Mouse (Mus musculus) heart, adult 2 months (tissue): ENCODE data around the gene Mdc1. TPM values are rescaled to one million over a fixed set of nuclear protein-coding genes. Genes with fewer than 3 reads are reported as not detected.

Experiments
- DNase-seq, 2 experiments: peaks; one replicate each; pipeline ENCODE4 v3.0.0; 2021
- H3K27ac ChIP-seq: fragments of 200-600 bp; 2 replicates; pipeline ENCODE4 v1.8.1; 2022
- H3K27me3 ChIP-seq: fragments of 200-500 bp; 2 replicates; pipeline ENCODE4 v1.6.1; 2012; ENCODE audit warnings: mild to moderate bottlenecking, low read length, inconsistent platforms, mixed read lengths; ENCODE audit not compliant: control insufficient read depth, insufficient read depth
- H3K36me3 ChIP-seq: fragments of 200-500 bp; 2 replicates; pipeline ENCODE4 v1.6.1; 2012; ENCODE audit warnings: low read length, inconsistent platforms; ENCODE audit not compliant: control insufficient read depth, insufficient read depth
- H3K4me1 ChIP-seq: fragments of 200-500 bp; 2 replicates; pipeline ENCODE4 v1.6.1; 2011; ENCODE audit warnings: low read length; ENCODE audit not compliant: control insufficient read depth, insufficient read depth
- H3K4me3 ChIP-seq: fragments of 200-600 bp; 2 replicates; pipeline ENCODE4 v1.8.1; 2022
- H3K79me2 ChIP-seq: fragments of 200-500 bp; replicated peaks from 2 replicates; pipeline ENCODE4 v1.6.1; 2012; ENCODE audit warnings: mild to moderate bottlenecking, inconsistent platforms, low read length, moderate library complexity, mixed read lengths; ENCODE audit not compliant: control insufficient read depth, insufficient read depth
- H3K9ac ChIP-seq: fragments of 200-500 bp; 2 replicates; pipeline ENCODE4 v1.6.1; 2012; ENCODE audit warnings: low read depth, mild to moderate bottlenecking, control low read depth, inconsistent platforms, low read length, mixed read lengths
- CTCF ChIP-seq: fragments of 200-600 bp; IDR thresholded peaks from 2 replicates; pipeline ENCODE4 v1.8.1; 2022; ENCODE audit warnings: antibody characterized with exemption, mild to moderate bottlenecking, moderate library complexity
- EP300 ChIP-seq: fragments of 200-500 bp; IDR thresholded peaks from 2 replicates; pipeline ENCODE4 v1.6.1; 2011; ENCODE audit warnings: low read depth, low read length, control low read depth; ENCODE audit not compliant: insufficient read depth
- POLR2A ChIP-seq: fragments of 200-500 bp; IDR thresholded peaks from 2 replicates; pipeline ENCODE4 v1.6.1; 2011; ENCODE audit warnings: mild to moderate bottlenecking, low read depth, low read length, control low read depth; ENCODE audit not compliant: insufficient read depth
- WGBS: fragments of 180-500 bp; shearing (Covaris S2); methylation state at CpG from one replicate; pipeline ENCODE4 v1.1.7; 2018; 5-methylcytosine and 5-hydroxymethylcytosine counted together
- intact Hi-C: fragments of 180-260 bp; cut with DNase I; formaldehyde crosslinking; loops from one replicate; pipeline ENCODE4 v1.15.1; 2025
- microRNA-seq, 2 experiments: library from miRNA; unstranded; fragments of <30 nt; microRNA quantifications; one replicate each; pipeline ENCODE4 v1.2.0; 2021
- polyA plus RNA-seq: library from polyadenylated mRNA; depleted of rRNA; stranded (reverse); fragments of >200 nt; gene quantifications from 2 replicates; pipeline ENCODE4 v1.2.3, GENCODE M21; 2012; rRNA removed
- total RNA-seq, 2 experiments: library from RNA; stranded (reverse); gene quantifications; 2 replicates each; pipeline ENCODE4 v1.2.3; 2021

Mdc1 gene
- total and polyA plus RNA-seq, 3 experiments = 4.2 to 13.3 (median 13.2) TPM

DNA sequence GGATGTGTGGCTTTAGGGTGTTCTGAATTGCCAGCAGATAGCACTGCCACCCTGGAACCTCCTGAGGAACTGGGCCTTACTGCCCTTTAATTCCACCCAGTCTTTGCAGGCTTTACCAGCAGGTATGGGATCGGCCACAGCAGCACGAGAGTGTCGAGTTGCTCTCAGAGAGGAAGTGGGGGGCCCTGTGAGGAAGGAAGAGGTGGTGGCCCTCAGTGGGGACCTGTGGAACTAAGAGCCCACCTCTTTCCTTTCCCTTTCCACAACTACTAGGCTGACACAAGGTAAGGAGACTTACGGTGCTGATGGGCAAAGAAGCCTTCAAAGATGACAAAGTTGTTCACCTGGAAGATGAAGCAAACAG, 62.7 kb downstream of the Mdc1 start:
- no peak for TF ChIP-seq CTCF
- TF ChIP-seq POLR2A = no peak
- no peak for TF ChIP-seq EP300
- 33% methylated on average over 4 of the region's 4 CpGs for WGBS
- Histone ChIP-seq H3K4me3 (no peak overlapping the region), H3K36me3 (no peaks in the 10 kb centered on the region), H3K9ac (no peak overlapping the region), H3K27me3 (no peaks in the 10 kb centered on the region), H3K79me2 (no peaks in the 10 kb centered on the region), H3K4me1 (peaks cover 2% of the 10 kb centered on the region; the same call in 1 of the 2 replicates), H3K27ac (peak overlapping the region; percentile 40)
- intact Hi-C loops = no loop called here
- DNase-seq = no peak

- Histone ChIP-seq H3K4me3 (no peak overlapping the region), H3K9ac (no peak overlapping the region), H3K27ac (no peak overlapping the region), H3K27me3 (no peaks in the 10 kb centered on the region), H3K79me2 (no peaks in the 10 kb centered on the region), H3K36me3 (no peaks in the 10 kb centered on the region), H3K4me1 (peaks cover 2% of the 10 kb centered on the region)
- 94% methylated on average over 1 of the region's 1 CpGs for WGBS
- intact Hi-C loops = no loop called here
- no peak for DNase-seq
- no peak for TF ChIP-seq POLR2A
- TF ChIP-seq EP300 = no peak
- no peak for TF ChIP-seq CTCF
Observed at GRCm38 (mm10) chr17:35905587-35905986, 64.3 kb downstream of the Mdc1 start.

DNA sequence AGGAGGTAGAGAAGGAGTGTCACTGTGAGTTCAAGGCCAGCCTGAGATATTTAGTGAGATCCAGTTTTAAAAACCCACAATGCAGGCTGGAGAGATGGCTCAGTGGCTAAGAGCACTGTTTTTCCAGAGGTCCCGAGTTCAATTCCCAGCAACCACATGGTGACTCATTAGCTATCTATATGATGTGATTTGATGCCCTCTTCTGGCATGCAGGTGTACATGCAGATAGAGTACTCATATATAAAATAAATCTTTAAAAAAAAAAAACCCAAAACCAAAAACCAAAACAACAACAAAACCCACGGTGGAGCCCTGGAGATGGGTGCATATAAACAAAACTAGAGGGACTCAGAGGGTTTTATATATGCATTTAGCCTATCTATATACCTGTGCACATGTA, 66.3 kb downstream of the Mdc1 start:
- TF ChIP-seq EP300 = no peak
- TF ChIP-seq CTCF = peak; percentile 53
- Histone ChIP-seq H3K36me3 (no peaks in the 10 kb centered on the region), H3K79me2 (no peaks in the 10 kb centered on the region), H3K9ac (no peak overlapping the region), H3K4me1 (peaks cover 2% of the 10 kb centered on the region), H3K4me3 (no peak overlapping the region), H3K27ac (no peak overlapping the region), H3K27me3 (no peaks in the 10 kb centered on the region)
- intact Hi-C loops = loop anchor here (2.0 kb wide), 1 partner anchor 77 kb away; no protein-coding TSS in a partner anchor
- no peak for DNase-seq
- 66% methylated on average over 2 of the region's 2 CpGs for WGBS

Small RNA genes lying within 50 kb of the gene (microRNA-seq; reads per million reads assigned to microRNA genes)
- 0.39 to 0.56 reads per million in 2 experiments for gene Gm28033

Other genes with a start within 250 kb of the Mdc1 start
- not detected for gene Sfta2, start 240.0 kb upstream of the Mdc1 start, total RNA-seq
- 0.47 TPM in 1 of 2 replicates, not detected in the other for gene Sfta2, start 240.0 kb upstream of the Mdc1 start, polyA plus RNA-seq
- gene Gm9573, start 214.9 kb upstream of the Mdc1 start, total RNA-seq = not detected
- not detected in 2 replicates for gene Gm9573, start 214.9 kb upstream of the Mdc1 start, polyA plus RNA-seq
- not detected for gene Mucl3, start 197.8 kb upstream of the Mdc1 start, total RNA-seq
- not detected in 2 replicates for gene Mucl3, start 197.8 kb upstream of the Mdc1 start, polyA plus RNA-seq
- 10 to 100 TPM; 26.6 to 28.3 TPM for gene Vars2, start 173.9 kb upstream of the Mdc1 start, total RNA-seq
- 19.3 and 20.3 TPM in 2 replicates for gene Vars2, start 173.9 kb upstream of the Mdc1 start, polyA plus RNA-seq
- gene Gtf2h4, start 167.8 kb upstream of the Mdc1 start, total RNA-seq = 10 to 100 TPM; 15.0 to 20.6 TPM
- 19.2 and 21.0 TPM in 2 replicates for gene Gtf2h4, start 167.8 kb upstream of the Mdc1 start, polyA plus RNA-seq
- 10 to 100 TPM; 25.9 to 30.6 TPM for gene Ddr1, start 136.9 kb upstream of the Mdc1 start, total RNA-seq
- gene Ddr1, start 136.9 kb upstream of the Mdc1 start, polyA plus RNA-seq = 24.4 and 27.6 TPM in 2 replicates
- gene Ier3, start 19.8 kb upstream of the Mdc1 start, total RNA-seq = 10 to 100 TPM; 15.6 to 37.0 TPM
- 30.9 and 33.1 TPM in 2 replicates for gene Ier3, start 19.8 kb upstream of the Mdc1 start, polyA plus RNA-seq
- 100 to 1,000 TPM; 133 to 148 TPM for gene Flot1, start 18.3 kb upstream of the Mdc1 start, total RNA-seq
- gene Flot1, start 18.3 kb upstream of the Mdc1 start, polyA plus RNA-seq = 138 and 144 TPM in 2 replicates
- gene Tubb5, start 3.2 kb upstream of the Mdc1 start, total RNA-seq = 10 to 100 TPM; 83.0 to 90.1 TPM
- gene Tubb5, start 3.2 kb upstream of the Mdc1 start, polyA plus RNA-seq = 108 and 134 TPM in 2 replicates
- gene Nrm, start 19.8 kb downstream of the Mdc1 start, total RNA-seq = 1 to 10 TPM; 1.8 TPM
- gene Nrm, start 19.8 kb downstream of the Mdc1 start, polyA plus RNA-seq = 5.3 and 5.6 TPM in 2 replicates
- 10 to 100 TPM; 12.8 to 18.6 TPM for gene Ppp1r18, start 24.1 kb downstream of the Mdc1 start, total RNA-seq
- 18.9 and 21.3 TPM in 2 replicates for gene Ppp1r18, start 24.1 kb downstream of the Mdc1 start, polyA plus RNA-seq
- 10 to 100 TPM; 19.3 to 20.3 TPM for gene Dhx16, start 38.3 kb downstream of the Mdc1 start, total RNA-seq
- 27.7 and 38.0 TPM in 2 replicates for gene Dhx16, start 38.3 kb downstream of the Mdc1 start, polyA plus RNA-seq
- 100 to 1,000 TPM in 1 of 2 experiments, 10 to 100 TPM in 1; 99.4 to 116 TPM for gene 2310061I04Rik, start 55.9 kb downstream of the Mdc1 start, total RNA-seq
- gene 2310061I04Rik, start 55.9 kb downstream of the Mdc1 start, polyA plus RNA-seq = 164 and 176 TPM in 2 replicates
- gene Atat1, start 68.6 kb downstream of the Mdc1 start, total RNA-seq = 1 to 10 TPM; 6.0 TPM
- 22.0 and 24.3 TPM in 2 replicates for gene Atat1, start 68.6 kb downstream of the Mdc1 start, polyA plus RNA-seq
- 10 to 100 TPM; 50.9 to 56.2 TPM for gene Mrps18b, start 74.9 kb downstream of the Mdc1 start, total RNA-seq
- 76.0 and 99.7 TPM in 2 replicates for gene Mrps18b, start 74.9 kb downstream of the Mdc1 start, polyA plus RNA-seq
- gene Ppp1r10, start 74.9 kb downstream of the Mdc1 start, total RNA-seq = 10 to 100 TPM; 26.4 to 40.9 TPM
- gene Ppp1r10, start 74.9 kb downstream of the Mdc1 start, polyA plus RNA-seq = 18.1 and 18.7 TPM in 2 replicates
- 10 to 100 TPM; 63.0 to 75.2 TPM for gene Abcf1, start 128.2 kb downstream of the Mdc1 start, total RNA-seq
- 54.5 and 59.6 TPM in 2 replicates for gene Abcf1, start 128.2 kb downstream of the Mdc1 start, polyA plus RNA-seq
- gene Gnl1, start 138.3 kb downstream of the Mdc1 start, total RNA-seq = 10 to 100 TPM; 27.4 to 35.6 TPM
- gene Gnl1, start 138.3 kb downstream of the Mdc1 start, polyA plus RNA-seq = 17.0 and 18.2 TPM in 2 replicates
- gene Prr3, start 138.7 kb downstream of the Mdc1 start, total RNA-seq = 1 to 10 TPM; 3.9 to 4.3 TPM
- gene Prr3, start 138.7 kb downstream of the Mdc1 start, polyA plus RNA-seq = 6.8 and 7.6 TPM in 2 replicates
- gene H2-T24, start 179.0 kb downstream of the Mdc1 start, total RNA-seq = 1 to 10 TPM; 7.5 to 9.6 TPM
- gene H2-T24, start 179.0 kb downstream of the Mdc1 start, polyA plus RNA-seq = 4.3 and 9.4 TPM in 2 replicates
- 10 to 100 TPM; 27.3 to 34.1 TPM for gene H2-T23, start 191.3 kb downstream of the Mdc1 start, total RNA-seq
- gene H2-T23, start 191.3 kb downstream of the Mdc1 start, polyA plus RNA-seq = 43.4 and 46.4 TPM in 2 replicates
- 10 to 100 TPM in 1 of 2 experiments, 1 to 10 TPM in 1; 7.4 to 10.6 TPM for gene H2-T22, start 201.2 kb downstream of the Mdc1 start, total RNA-seq
- 23.4 and 23.8 TPM in 2 replicates for gene H2-T22, start 201.2 kb downstream of the Mdc1 start, polyA plus RNA-seq
- gene Gm6034, start 201.4 kb downstream of the Mdc1 start, total RNA-seq = not detected
- not detected in 2 replicates for gene Gm6034, start 201.4 kb downstream of the Mdc1 start, polyA plus RNA-seq
- gene Gm11127, start 216.9 kb downstream of the Mdc1 start, total RNA-seq = 1 to 10 TPM; 3.5 to 4.4 TPM
- gene Gm11127, start 216.9 kb downstream of the Mdc1 start, polyA plus RNA-seq = not detected in 2 replicates